Mouse (Mus musculus): ENCODE data around the gene Pom121l2. TPM values are rescaled to one million over a fixed set of nuclear protein-coding genes. Genes with fewer than 3 reads are reported as not detected.

The Pom121l2 gene
- 0.31 TPM in 1 of 2 replicates, not detected in the other for polyA plus RNA-seq (2015; fragmentation: Nextera tagmentation; extraction: Ambion mirVana)

DNA sequence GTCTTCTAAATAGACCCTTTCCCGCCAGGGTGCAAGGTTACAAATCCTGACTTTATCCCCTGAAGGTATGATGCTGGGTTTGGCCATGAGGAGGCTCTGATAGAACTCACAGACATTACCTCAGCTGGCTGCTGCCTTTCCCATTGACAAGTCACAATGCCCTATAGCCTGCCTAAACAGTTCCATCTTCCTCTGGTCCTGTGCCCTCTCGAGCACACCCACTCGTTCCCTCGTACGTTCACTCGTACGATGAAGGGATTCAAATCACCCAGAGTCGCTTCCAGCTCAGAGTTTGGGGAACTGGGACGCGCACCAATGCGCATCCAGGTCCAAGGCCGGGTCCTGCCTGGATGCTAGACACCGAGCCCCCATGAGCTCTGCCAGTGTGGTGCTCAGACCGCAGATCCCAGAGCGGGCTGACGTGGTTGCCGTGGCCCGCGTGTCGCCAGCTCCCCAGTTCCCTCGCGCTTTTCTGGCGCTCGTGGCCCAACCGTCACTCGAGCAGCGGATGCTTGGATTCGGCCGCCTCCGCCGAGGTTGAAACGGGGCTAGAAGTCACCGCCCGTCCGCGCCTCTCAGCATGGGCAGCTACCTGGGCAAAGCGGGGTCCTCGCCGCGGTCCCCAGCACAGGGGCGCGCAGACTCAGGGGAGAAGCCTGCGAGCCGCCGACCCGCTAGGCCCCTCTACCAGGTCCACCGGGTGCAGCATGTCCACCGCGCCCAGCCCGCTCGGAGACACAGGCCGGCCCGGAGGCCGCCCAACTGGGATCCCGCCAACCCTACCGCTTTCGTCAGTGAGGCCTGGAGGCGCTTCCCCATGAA is at the start of gene Pom121l2:
Gene Pom121l2 (plus strand): TSS at position 214 of the 822 bp plus-strand sequence.
- Histone ChIP-seq H3K4me1 (peaks cover 13% of the 10 kb centered on the region), H3K9me3 (no peaks in the 10 kb centered on the region), H3K4me3 (peak within 1 kb of the TSS; percentile 62), H3K9ac (peak within 1 kb of the TSS; percentile 84), H3K4me2 (peak within 1 kb of the TSS; percentile 98), H3K27ac (no peak within 1 kb of the TSS), H3K36me3 (no peaks in the 10 kb centered on the region), H3K27me3 (peaks cover 66% of the 10 kb centered on the region)
- ATAC-seq (ENCODE audit: insufficient number of reproducible peaks, insufficient read depth, low FRiP score, low TSS enrichment, low read depth), result peak; percentile 63; the same call in 1 of the 2 replicates
- under 1% methylated on average over 58 of the region's 58 CpGs for WGBS

DNA sequence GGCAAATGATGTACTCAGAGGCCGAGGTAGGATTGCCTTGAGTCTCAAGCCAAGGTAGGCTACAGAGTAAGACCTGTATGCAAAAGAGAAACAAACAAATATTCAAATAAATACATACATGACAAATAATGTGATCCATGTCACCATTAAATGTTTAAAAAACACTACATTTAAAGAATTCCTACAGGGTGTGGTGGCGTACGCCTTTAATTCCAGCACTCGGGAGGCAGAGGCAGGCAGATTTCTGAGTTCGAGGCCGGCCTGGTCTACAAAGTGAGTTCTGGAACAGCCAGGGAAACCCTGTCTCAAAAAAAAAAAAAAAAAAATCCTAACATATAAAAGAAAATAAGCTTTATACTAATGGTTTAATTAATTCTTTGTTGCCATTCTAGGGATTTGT is 49.3 kb upstream of the Pom121l2 start:
- Histone ChIP-seq H3K27me3 (no peaks in the 10 kb centered on the region), H3K9me3 (no peaks in the 10 kb centered on the region), H3K4me3 (no peak overlapping the region), H3K36me3 (no peaks in the 10 kb centered on the region), H3K27ac (no peak overlapping the region), H3K9ac (no peak overlapping the region), H3K4me2 (no peak overlapping the region), H3K4me1 (peaks cover 7% of the 10 kb centered on the region)
- 52% methylated on average over 6 of the region's 6 CpGs for WGBS
- ATAC-seq (ENCODE audit: insufficient number of reproducible peaks, insufficient read depth, low FRiP score, low TSS enrichment, low read depth), result no peak

DNA sequence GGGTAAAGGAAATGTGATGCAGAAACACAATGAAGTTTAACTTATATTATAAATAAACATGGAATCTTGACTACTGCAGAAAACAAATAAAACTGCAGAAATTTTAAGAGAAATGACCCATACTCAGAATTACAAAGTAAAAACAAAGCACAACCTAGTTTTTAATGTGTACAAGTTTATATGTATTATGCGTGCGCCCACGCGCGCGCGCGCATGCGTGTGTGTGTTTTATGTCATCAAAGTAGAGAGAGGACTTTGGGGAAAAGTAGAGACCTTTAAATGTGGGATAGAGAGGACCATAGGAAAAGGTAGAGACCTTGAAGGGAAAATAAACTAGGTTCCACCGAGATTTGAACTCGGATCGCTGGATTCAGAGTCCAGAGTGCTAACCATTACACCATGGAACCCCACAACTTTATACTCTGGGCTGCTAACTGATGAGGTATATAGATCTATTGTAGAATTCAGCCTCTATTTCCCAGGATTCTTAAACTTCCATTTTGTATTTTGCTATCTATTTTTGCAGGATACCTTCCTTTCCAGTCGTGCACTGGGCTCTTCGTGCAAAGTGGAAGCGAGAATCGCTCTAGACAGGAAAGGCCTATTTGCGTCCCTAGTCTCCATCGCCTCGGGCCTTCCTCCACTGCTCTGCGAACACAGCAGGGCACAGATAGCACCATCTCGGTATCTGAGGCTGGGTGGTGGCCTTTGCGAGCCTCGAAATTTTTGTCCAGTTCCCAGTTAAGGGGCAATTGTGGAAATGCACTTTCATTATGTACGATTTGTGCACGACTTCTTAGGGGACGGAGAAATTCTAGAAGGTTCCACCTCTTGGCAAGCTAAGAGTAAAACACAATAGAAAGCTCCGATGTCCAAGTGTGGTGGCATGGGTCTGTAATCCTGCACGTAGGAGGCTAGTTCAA is 47.1 kb upstream of the Pom121l2 start:
- no peaks in the 10 kb centered on the region for H3K27me3 ChIP-seq
- H3K27ac ChIP-seq, result no peak overlapping the region
- no peaks in the 10 kb centered on the region for H3K36me3 ChIP-seq
- 8% methylated on average over 28 of the region's 28 CpGs for whole genome bisulfite sequencing
- H3K9ac ChIP-seq, result no peak overlapping the region
- H3K4me1 ChIP-seq, result peaks cover 11% of the 10 kb centered on the region
- peak overlapping the region; percentile 50 for H3K4me2 ChIP-seq
- peak overlapping the region; percentile 26 for H3K4me3 ChIP-seq
- no peak for ATAC-seq (ENCODE audit: insufficient number of reproducible peaks, insufficient read depth, low FRiP score, low TSS enrichment, low read depth)
- H3K9me3 ChIP-seq, result no peaks in the 10 kb centered on the region

DNA sequence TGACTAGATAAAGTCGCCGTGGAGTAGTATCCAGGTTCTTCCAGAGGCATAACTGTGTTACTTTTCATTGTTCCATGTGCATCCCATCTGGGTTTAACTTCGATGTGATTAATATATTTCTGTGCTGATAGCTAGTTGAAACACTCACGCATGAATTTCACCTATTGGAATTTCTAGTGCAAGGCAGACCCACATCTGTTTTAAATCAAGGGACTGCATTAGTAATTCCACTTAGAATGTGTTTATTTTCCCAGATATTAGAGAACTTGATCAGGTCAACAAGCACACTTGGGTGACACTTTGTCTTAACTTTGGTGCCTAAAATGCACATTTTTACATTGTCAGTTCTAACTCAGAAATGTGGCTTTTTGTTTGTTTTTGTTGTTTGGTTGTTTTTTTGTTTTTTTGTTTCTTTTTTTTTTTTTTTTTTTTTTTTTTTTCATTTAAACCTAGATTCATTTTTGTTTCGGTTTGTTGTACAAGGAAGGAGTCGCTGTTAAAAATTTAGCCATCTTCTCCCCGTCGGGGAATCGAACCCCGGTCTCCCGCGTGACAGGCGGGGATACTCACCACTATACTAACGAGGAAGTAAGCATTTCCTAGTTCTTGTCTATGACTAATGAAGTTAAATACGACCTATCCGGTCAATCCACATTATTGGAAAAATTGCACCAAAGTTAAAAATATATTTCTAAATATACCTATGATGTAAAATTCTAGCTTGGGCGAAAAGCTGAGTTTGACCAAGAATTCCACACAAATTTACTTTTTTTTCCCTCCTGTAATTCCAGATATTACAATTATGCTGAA is 45.8 kb upstream of the Pom121l2 start:
- Histone ChIP-seq H3K9ac (no peak overlapping the region), H3K4me1 (peaks cover 11% of the 10 kb centered on the region), H3K27me3 (no peaks in the 10 kb centered on the region), H3K36me3 (no peaks in the 10 kb centered on the region), H3K27ac (no peak overlapping the region), H3K4me3 (no peak overlapping the region), H3K4me2 (peak overlapping the region; percentile 49), H3K9me3 (no peaks in the 10 kb centered on the region)
- WGBS, result 9% methylated on average over 17 of the region's 17 CpGs
- ATAC-seq (ENCODE audit: insufficient number of reproducible peaks, insufficient read depth, low FRiP score, low TSS enrichment, low read depth), result no peak

DNA sequence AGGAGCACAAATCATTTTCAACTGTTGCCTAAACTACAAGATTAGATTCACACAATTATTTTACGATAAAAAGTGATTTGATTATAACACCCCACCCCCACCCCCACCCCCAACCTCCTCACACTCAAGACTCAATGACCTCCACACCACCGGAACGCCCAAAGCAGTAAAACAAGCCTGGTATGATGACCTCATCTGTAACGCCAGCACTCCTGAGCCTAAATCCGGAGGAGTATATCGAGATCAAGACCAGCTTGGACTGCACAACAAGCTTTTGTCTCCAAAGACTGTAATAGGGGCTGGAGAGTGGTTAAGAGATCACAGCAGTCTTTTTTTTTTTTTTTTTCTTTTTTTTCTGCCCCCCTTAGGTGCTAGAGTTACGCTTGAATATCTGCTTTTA is 45.2 kb upstream of the Pom121l2 start:
- Histone ChIP-seq H3K9me3 (no peaks in the 10 kb centered on the region), H3K4me3 (peak overlapping the region; percentile 10; the same call in 1 of the 2 replicates), H3K27me3 (no peaks in the 10 kb centered on the region), H3K4me2 (peak overlapping the region; percentile 49), H3K4me1 (peaks cover 11% of the 10 kb centered on the region), H3K36me3 (no peaks in the 10 kb centered on the region), H3K27ac (no peak overlapping the region), H3K9ac (no peak overlapping the region)
- WGBS, result 3% methylated on average over 7 of the region's 7 CpGs
- no peak for ATAC-seq (ENCODE audit: insufficient number of reproducible peaks, insufficient read depth, low FRiP score, low TSS enrichment, low read depth)

DNA sequence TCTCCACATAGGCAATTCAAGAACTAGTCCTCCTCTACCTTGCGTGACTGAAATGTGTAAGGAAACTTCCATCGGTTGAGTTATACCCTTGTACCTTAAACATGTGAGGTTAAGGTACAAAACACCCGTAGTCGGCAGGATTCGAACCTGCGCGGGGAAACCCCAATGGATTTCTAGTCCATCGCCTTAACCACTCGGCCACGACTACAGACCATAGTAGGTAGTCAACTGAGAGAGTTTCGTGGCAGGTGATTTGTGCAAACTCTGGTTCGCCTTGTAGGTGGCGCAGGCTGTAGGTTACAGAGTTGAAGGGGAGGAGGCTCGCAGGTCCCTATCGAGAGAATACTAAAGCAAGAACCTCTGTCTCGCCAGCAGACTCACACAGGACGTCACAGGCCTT is 44.0 kb upstream of the Pom121l2 start:
- Histone ChIP-seq H3K27ac (no peak overlapping the region), H3K4me2 (peak overlapping the region; percentile 49), H3K4me1 (peaks cover 11% of the 10 kb centered on the region), H3K9ac (no peak overlapping the region), H3K27me3 (no peaks in the 10 kb centered on the region), H3K36me3 (no peaks in the 10 kb centered on the region), H3K9me3 (no peaks in the 10 kb centered on the region), H3K4me3 (peak overlapping the region; percentile 28)
- no peak for ATAC-seq (ENCODE audit: insufficient number of reproducible peaks, insufficient read depth, low FRiP score, low TSS enrichment, low read depth)
- 3% methylated on average over 17 of the region's 17 CpGs for WGBS

DNA sequence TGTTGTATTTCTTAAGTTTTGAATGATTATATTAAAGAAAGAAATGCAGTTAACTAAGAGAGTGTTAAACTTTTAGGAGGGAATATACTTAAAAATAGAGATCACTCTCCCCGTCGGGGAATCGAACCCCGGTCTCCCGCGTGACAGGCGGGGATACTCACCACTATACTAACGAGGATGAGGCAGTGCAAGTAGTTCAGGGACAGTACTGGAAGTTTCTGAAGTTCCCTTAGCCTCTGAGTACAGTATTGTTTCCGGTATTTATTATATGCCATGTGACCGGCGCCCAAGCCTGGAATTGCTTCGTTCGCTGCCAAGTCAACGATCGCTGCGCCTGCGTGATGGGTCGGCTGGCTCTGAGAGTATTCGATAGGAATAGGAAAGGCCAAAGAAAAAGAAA is 40.8 kb upstream of the Pom121l2 start:
- no peaks in the 10 kb centered on the region for H3K36me3 ChIP-seq
- H3K4me3 ChIP-seq, result peak overlapping the region; percentile 53
- H3K4me2 ChIP-seq, result peak overlapping the region; percentile 67
- peak overlapping the region; percentile 39 for H3K27ac ChIP-seq
- WGBS, result under 1% methylated on average over 19 of the region's 19 CpGs
- no peaks in the 10 kb centered on the region for H3K9me3 ChIP-seq
- 0 out of 2 replicates have a peak, but pooled peaks cover 5% of the 10 kb centered on the region for H3K4me1 ChIP-seq
- peak; percentile 83 for ATAC-seq (ENCODE audit: insufficient number of reproducible peaks, insufficient read depth, low FRiP score, low TSS enrichment, low read depth)
- no peaks in the 10 kb centered on the region for H3K27me3 ChIP-seq
- peak overlapping the region; percentile 67 for H3K9ac ChIP-seq

DNA sequence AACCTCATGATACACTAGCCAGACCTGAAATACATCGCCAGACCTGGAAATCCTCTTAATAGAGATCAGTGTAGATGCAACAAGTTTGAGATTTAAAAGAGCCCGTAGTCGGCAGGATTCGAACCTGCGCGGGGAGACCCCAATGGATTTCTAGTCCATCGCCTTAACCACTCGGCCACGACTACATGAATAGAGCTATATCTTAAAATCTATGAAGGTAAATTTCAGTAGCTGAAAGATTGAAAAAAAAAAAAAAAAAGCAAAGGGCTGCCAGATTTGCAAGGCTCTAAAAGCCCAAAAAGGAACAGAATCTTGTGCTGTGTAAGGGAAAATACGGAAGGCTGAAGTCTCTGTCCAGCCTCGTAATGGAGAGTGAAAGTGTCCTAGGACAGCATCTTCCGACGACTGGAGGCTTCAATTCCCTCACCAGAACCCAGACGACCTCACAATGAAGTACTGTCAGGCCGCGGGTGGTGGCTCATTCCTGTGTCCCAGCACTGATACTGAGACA is 40.1 kb upstream of the Pom121l2 start:
- WGBS, result under 1% methylated on average over 16 of the region's 16 CpGs
- peak overlapping the region; percentile 67 for H3K4me2 ChIP-seq
- no peaks in the 10 kb centered on the region for H3K27me3 ChIP-seq
- peak overlapping the region; percentile 57 for H3K27ac ChIP-seq
- ATAC-seq (ENCODE audit: insufficient number of reproducible peaks, insufficient read depth, low FRiP score, low TSS enrichment, low read depth), result no peak
- H3K4me3 ChIP-seq, result peak overlapping the region; percentile 53
- H3K36me3 ChIP-seq, result no peaks in the 10 kb centered on the region
- H3K9me3 ChIP-seq, result no peaks in the 10 kb centered on the region
- peak overlapping the region; percentile 67 for H3K9ac ChIP-seq
- H3K4me1 ChIP-seq, result 0 out of 2 replicates have a peak, but pooled peaks cover 5% of the 10 kb centered on the region

DNA sequence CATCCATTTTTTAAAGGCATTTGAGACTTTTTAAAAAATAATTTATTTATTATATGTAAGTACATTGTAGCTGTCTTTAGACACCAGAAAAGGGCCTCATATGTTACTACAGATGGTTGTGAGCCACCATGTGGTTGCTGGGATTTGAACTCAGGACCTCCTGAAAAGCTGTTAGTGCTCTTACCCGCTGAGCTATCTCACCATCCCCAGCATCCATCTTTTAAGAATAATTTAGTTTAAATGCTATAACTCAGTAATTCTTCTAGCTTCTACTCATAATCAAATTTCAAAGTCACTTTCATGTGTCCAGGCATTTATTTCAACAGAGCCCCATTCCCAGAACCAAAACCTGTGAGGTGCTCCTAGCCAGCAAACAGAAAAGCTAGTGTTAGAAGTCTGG is 37.4 kb upstream of the Pom121l2 start:
- no peak overlapping the region for H3K27ac ChIP-seq
- H3K9ac ChIP-seq, result no peak overlapping the region
- H3K27me3 ChIP-seq, result no peaks in the 10 kb centered on the region
- H3K9me3 ChIP-seq, result no peaks in the 10 kb centered on the region
- no peak overlapping the region for H3K4me2 ChIP-seq
- no peak for ATAC-seq (ENCODE audit: insufficient number of reproducible peaks, insufficient read depth, low FRiP score, low TSS enrichment, low read depth)
- 64% methylated on average over 1 of the region's 1 CpGs for WGBS
- H3K36me3 ChIP-seq, result peaks cover 5% of the 10 kb centered on the region
- no peak overlapping the region for H3K4me3 ChIP-seq
- H3K4me1 ChIP-seq, result peaks cover 12% of the 10 kb centered on the region

DNA sequence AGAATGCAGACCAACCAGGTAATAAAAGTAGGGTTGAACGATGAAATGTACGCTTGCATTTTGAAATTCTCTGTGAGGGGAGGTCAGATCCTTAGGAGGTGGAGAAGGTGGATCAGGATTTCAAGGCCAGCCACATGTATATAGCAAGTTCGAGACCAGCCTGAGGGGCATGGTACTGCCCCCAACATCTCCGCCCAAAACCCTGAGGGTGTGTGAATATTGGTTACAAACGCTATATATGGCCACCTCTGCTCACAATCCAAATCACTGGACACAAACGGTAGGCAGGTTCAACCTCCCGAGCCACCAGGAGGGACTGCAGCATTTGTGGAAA is 36.4 kb upstream of the Pom121l2 start:
- Histone ChIP-seq H3K36me3 (peaks cover 14% of the 10 kb centered on the region), H3K27ac (peak overlapping the region; percentile 85), H3K9me3 (no peaks in the 10 kb centered on the region), H3K4me1 (peaks cover 12% of the 10 kb centered on the region), H3K27me3 (no peaks in the 10 kb centered on the region), H3K4me2 (peak overlapping the region; percentile 75), H3K4me3 (peak overlapping the region; percentile 77), H3K9ac (peak overlapping the region; percentile 82)
- WGBS, result under 1% methylated on average over 7 of the region's 7 CpGs
- ATAC-seq (ENCODE audit: insufficient number of reproducible peaks, insufficient read depth, low FRiP score, low TSS enrichment, low read depth), result peak; percentile 48
